Mouse (Mus musculus) kidney, embryonic 16.5 days (tissue): ENCODE data around the gene Calm1. TPM values are rescaled to one million over a fixed set of nuclear protein-coding genes. Genes with fewer than 3 reads are reported as not detected.
"Not testable (repeated sequence)": the region's sequence is repeated elsewhere in the genome, so short reads cannot be mapped to it uniquely, and the experiment has no call there.

Experiments
- ATAC-seq: fragments of 200-750 bp; cut with Nextera tagmentation; 2 replicates; pipeline ENCODE4 v1.8.0; 2017; ENCODE audit warnings: moderate TSS enrichment; ENCODE audit not compliant: low FRiP score, low TSS enrichment
- H3K27ac ChIP-seq: fragments of 300-500 bp; sonication (generic); 2 replicates; pipeline ENCODE4 v1.5.1; 2014; ENCODE audit warnings: low read length
- H3K27me3 ChIP-seq: fragments of 300-500 bp; sonication (generic); 2 replicates; pipeline ENCODE4 v1.6.1; 2014; ENCODE audit warnings: low read length, control low read depth, mixed read lengths; ENCODE audit not compliant: insufficient read depth
- H3K36me3 ChIP-seq: fragments of 300-500 bp; sonication (generic); 2 replicates; pipeline ENCODE4 v1.6.1; 2014; ENCODE audit warnings: low read length, control low read depth, mixed read lengths; ENCODE audit not compliant: insufficient read depth
- H3K4me1 ChIP-seq: fragments of 300-500 bp; sonication (generic); 2 replicates; pipeline ENCODE4 v1.6.1; 2014; ENCODE audit warnings: low read length, control low read depth, mixed read lengths; ENCODE audit not compliant: insufficient read depth
- H3K4me2 ChIP-seq: fragments of 300-500 bp; sonication (generic); replicated peaks from 2 replicates; pipeline ENCODE4 v1.6.1; 2014; ENCODE audit warnings: low read depth, low read length
- H3K4me3 ChIP-seq: fragments of 300-500 bp; sonication (generic); 2 replicates; pipeline ENCODE4 v1.5.1; 2014; ENCODE audit warnings: mild to moderate bottlenecking, low read length
- H3K9ac ChIP-seq: fragments of 300-500 bp; sonication (generic); replicated peaks from 2 replicates; pipeline ENCODE4 v1.6.1; 2014; ENCODE audit warnings: low read length
- H3K9me3 ChIP-seq: fragments of 300-500 bp; sonication (generic); 2 replicates; pipeline ENCODE4 v1.6.1; 2016; ENCODE audit warnings: low read length, control low read depth
- WGBS: fragments of 180-500 bp; shearing (Covaris S2); extraction: QIAGEN DNeasy Blood & Tissue Kit; methylation state at CpG from one replicate; pipeline ENCODE4 v1.1.7; 2014; 5-methylcytosine and 5-hydroxymethylcytosine counted together
- polyA plus RNA-seq: library from polyadenylated mRNA; unstranded; fragments of >200 nt; fragmentation: Nextera tagmentation; extraction: Ambion mirVana; gene quantifications from 2 replicates; pipeline ENCODE4 v1.2.1, GENCODE M21; 2015

The Calm1 gene
- polyA plus RNA-seq, 1 experiment from 2014 or later = 1,160 TPM

DNA sequence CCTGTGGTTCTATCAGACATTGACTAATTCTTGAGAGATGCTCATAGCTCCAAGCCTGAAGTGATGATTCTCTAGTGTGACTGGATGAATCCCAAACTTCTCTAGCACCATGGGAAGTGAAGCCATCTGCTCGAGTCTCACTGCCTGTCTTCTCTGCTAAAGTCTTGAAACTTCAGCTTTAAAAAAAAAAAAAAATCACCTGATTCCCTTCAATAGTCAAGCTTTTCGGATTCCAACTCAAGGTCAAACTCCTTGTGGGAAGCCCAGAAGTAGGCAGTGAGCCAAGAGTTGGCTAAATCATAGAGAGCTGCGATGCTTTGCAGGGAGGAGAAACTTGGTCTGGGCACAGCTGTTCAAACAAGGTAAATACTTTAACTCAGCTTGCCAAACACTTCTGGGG lies 15.5 kb downstream of the Calm1 start:
- ATAC-seq = no peak
- Histone ChIP-seq H3K27ac (no peak overlapping the region), H3K4me1 (0 out of 2 replicates have a peak, but pooled peaks cover 5% of the 10 kb centered on the region), H3K4me2 (no peak overlapping the region), H3K36me3 (no peaks in the 10 kb centered on the region), H3K27me3 (no peaks in the 10 kb centered on the region), H3K4me3 (no peak overlapping the region), H3K9ac (no peak overlapping the region), H3K9me3 (no peaks in the 10 kb centered on the region)
- 61% methylated on average over 3 of the region's 3 CpGs for WGBS

DNA sequence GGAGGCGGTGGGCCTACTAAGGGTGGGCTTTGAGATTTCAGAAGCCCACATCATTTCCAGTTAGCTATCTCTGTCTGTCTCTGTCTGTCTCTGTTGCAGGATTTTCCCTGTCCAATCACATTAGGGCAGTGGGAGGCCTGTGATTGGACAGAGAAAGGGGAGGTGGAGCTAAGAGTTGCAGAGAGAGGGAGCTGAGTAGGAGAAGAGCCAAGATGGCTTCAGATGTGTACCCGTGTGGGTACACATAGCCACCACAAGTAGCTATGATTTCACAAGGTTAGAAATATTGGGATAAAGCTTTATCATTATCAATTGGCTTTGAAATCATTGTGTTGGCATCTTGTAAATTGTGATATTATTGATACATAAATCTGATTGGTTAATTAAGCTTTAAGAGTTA lies 17.9 kb downstream of the Calm1 start:
- not testable (repeated sequence) for H3K9me3 ChIP-seq, H3K27me3 ChIP-seq, H3K4me3 ChIP-seq, ATAC-seq, H3K4me2 ChIP-seq, H3K36me3 ChIP-seq, H3K9ac ChIP-seq, H3K4me1 ChIP-seq, H3K27ac ChIP-seq
- 84% methylated on average over 2 of the region's 2 CpGs for WGBS

GRCm38 (mm10) chr12:100220012-100220411 lies 20.8 kb downstream of the Calm1 start:
- Histone ChIP-seq H3K4me2 (no peak overlapping the region), H3K4me1 (0 out of 2 replicates have a peak, but pooled peaks cover 3% of the 10 kb centered on the region), H3K4me3 (no peak overlapping the region), H3K27me3 (no peaks in the 10 kb centered on the region), H3K9ac (no peak overlapping the region), H3K36me3 (no peaks in the 10 kb centered on the region), H3K27ac (no peak overlapping the region), H3K9me3 (no peaks in the 10 kb centered on the region)
- no peak for ATAC-seq
- WGBS = 84% methylated on average over 4 of the region's 4 CpGs

- Histone ChIP-seq H3K9me3 (no peaks in the 10 kb centered on the region), H3K36me3 (no peaks in the 10 kb centered on the region), H3K4me2 (no peak overlapping the region), H3K27ac (no peak overlapping the region), H3K4me1 (0 out of 2 replicates have a peak, but pooled peaks cover 3% of the 10 kb centered on the region), H3K4me3 (no peak overlapping the region), H3K9ac (no peak overlapping the region), H3K27me3 (no peaks in the 10 kb centered on the region)
- WGBS = 61% methylated on average over 11 of the region's 11 CpGs
- ATAC-seq = no peak
These were observed 22.5 kb downstream of the Calm1 start for GRCm38 (mm10) chr12:100221608-100222321.

- no peaks in the 10 kb centered on the region for H3K9me3 ChIP-seq
- H3K27ac ChIP-seq = no peak overlapping the region
- H3K4me2 ChIP-seq = no peak overlapping the region
- ATAC-seq = no peak
- H3K9ac ChIP-seq = no peak overlapping the region
- H3K27me3 ChIP-seq = no peaks in the 10 kb centered on the region
- no peak overlapping the region for H3K4me3 ChIP-seq
- whole genome bisulfite sequencing = 85% methylated on average over 13 of the region's 13 CpGs
- H3K4me1 ChIP-seq = 0 out of 2 replicates have a peak, but pooled peaks cover 3% of the 10 kb centered on the region
- H3K36me3 ChIP-seq = no peaks in the 10 kb centered on the region
These were observed 23.2 kb downstream of the Calm1 start for GRCm38 (mm10) chr12:100222322-100222993.

DNA sequence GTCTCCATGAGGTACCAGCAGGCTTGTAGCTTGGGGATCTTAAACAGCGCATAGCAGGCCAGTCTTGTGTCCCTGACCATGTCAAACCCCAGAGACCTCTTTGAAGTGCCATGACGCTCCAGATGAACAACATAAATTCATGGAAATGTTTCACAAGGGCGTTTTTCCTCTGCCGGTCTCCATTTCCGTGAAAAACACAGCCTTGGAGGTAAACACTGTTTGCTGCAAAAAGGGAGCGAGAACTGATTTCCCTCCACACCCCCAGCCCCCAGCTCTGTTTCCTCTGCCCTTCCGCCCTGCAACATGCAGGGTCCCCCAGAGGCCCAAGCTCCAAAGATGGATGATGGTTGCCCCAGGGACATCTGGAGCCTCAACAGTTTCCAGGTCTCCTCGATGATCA lies 24.3 kb downstream of the Calm1 start:
- ATAC-seq = no peak

DNA sequence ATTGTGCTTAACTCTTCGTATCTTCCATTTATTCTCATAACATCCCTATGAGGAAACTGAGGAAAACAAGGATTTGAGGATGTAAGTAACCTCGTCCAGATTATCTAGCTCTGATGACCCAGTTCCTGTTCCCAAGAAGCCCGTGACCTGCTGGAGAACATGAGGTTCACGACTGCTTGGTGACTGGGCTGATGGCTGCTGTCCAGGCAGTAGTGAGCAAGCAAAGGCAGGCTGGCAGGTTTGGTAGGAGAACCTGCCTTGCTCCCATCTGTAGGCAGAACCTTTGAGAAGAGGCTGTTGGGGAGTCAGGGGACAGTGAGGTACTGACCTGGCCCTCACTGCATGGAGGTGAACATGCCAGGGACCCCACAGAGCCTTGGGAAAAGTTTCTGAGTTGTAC lies 26.0 kb downstream of the Calm1 start:
- no peaks in the 10 kb centered on the region for H3K9me3 ChIP-seq
- H3K4me3 ChIP-seq = no peak overlapping the region
- H3K4me1 ChIP-seq = 0 out of 2 replicates have a peak, but pooled peaks cover 3% of the 10 kb centered on the region
- no peaks in the 10 kb centered on the region for H3K36me3 ChIP-seq
- no peaks in the 10 kb centered on the region for H3K27me3 ChIP-seq
- no peak overlapping the region for H3K4me2 ChIP-seq
- H3K9ac ChIP-seq = no peak overlapping the region
- no peak for ATAC-seq
- no peak overlapping the region for H3K27ac ChIP-seq
- WGBS = 82% methylated on average over 4 of the region's 4 CpGs

More for the DNA sequence above, 24.3 kb downstream of the Calm1 start:
- 52% methylated on average over 8 of the region's 8 CpGs for WGBS
- Histone ChIP-seq H3K4me3 (no peak overlapping the region), H3K27ac (peak overlapping the region; percentile 11; the same call in 1 of the 2 replicates), H3K4me1 (0 out of 2 replicates have a peak, but pooled peaks cover 3% of the 10 kb centered on the region), H3K27me3 (no peaks in the 10 kb centered on the region), H3K36me3 (no peaks in the 10 kb centered on the region), H3K9me3 (no peaks in the 10 kb centered on the region), H3K9ac (no peak overlapping the region), H3K4me2 (no peak overlapping the region)

DNA sequence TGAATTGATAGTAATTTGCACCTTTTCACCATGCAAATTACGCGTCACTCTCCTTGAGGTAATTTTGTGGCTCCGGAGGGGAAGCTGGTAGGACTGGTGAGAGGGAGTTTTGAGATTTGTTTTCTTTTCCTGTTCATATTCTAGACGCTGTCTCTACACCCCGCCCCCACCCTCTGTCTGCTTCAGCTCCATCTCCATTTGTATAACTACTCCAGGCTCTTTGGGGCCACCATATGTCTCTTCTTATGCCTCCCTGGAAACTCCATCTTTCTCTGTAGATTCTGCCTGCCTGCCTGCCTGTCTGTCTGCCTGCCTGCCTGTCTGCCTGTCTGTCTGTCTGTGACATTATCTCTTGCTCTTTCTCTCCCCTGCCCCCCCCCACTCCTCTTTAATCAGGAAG lies 26.8 kb downstream of the Calm1 start:
- 65% methylated on average over 5 of the region's 5 CpGs for WGBS
- Histone ChIP-seq H3K36me3 (no peaks in the 10 kb centered on the region), H3K4me3 (no peak overlapping the region), H3K27me3 (no peaks in the 10 kb centered on the region), H3K27ac (no peak overlapping the region), H3K9me3 (0 out of 2 replicates have a peak, but pooled peaks cover 2% of the 10 kb centered on the region), H3K4me1 (0 out of 2 replicates have a peak, but pooled peaks cover 3% of the 10 kb centered on the region), H3K9ac (no peak overlapping the region), H3K4me2 (no peak overlapping the region)
- no peak for ATAC-seq

DNA sequence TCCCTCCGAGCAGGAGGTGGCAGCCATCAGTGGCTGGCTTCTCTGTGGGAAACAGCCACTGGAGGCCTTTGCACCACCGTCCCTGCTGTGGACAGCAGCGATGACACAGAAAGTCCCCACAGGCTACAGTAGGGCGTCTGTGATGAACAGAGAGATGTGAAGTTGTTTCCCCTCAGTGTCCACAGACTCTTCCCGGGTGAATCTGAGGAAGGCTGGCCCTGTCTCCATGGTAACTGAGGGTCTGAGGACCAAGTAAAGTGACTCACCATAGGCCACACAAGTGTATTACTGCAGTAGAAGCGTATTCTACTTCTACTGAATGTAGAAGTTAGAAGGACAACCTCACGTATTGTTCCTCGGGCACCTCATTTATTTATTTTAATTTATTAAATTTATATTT lies 27.4 kb downstream of the Calm1 start:
- H3K36me3 ChIP-seq = no peaks in the 10 kb centered on the region
- 69% methylated on average over 8 of the region's 8 CpGs for WGBS
- H3K27ac ChIP-seq = no peak overlapping the region
- 0 out of 2 replicates have a peak, but pooled peaks cover 3% of the 10 kb centered on the region for H3K9me3 ChIP-seq
- no peaks in the 10 kb centered on the region for H3K27me3 ChIP-seq
- H3K4me1 ChIP-seq = 0 out of 2 replicates have a peak, but pooled peaks cover 3% of the 10 kb centered on the region
- no peak for ATAC-seq
- H3K4me2 ChIP-seq = no peak overlapping the region
- no peak overlapping the region for H3K9ac ChIP-seq
- no peak overlapping the region for H3K4me3 ChIP-seq
